Mouse (Mus musculus): ENCODE results near the gene Kat6b. TPM values are rescaled to one million over a fixed set of nuclear protein-coding genes. Genes with fewer than 3 reads are reported as not detected.
"Not testable (repeated sequence)": the region's sequence is repeated elsewhere in the genome, so short reads cannot be mapped to it uniquely, and the experiment has no call there.

Kat6b gene
- polyA plus RNA-seq, 1 experiment from 2014 or later = 7.1 TPM

GRCm38 (mm10) chr14:21669633-21670421, 188.6 kb downstream of the Kat6b start:
- 68% methylated on average over 11 of the region's 11 CpGs for WGBS
- 0 out of 2 replicates have a peak, but pooled peaks cover 3% of the 10 kb centered on the region for H3K36me3 ChIP-seq (ENCODE audit: control insufficient read depth, insufficient read depth, low read length)

GRCm38 (mm10) chr14:21670422-21671006, 189.3 kb downstream of the Kat6b start:
- ATAC-seq; H3K4me3 ChIP-seq (ENCODE audit: low read length); H3K9me3 ChIP-seq (ENCODE audit: control insufficient read depth, low read length); H3K4me2 ChIP-seq (ENCODE audit: low read depth, low read length); H3K36me3 ChIP-seq (ENCODE audit: control insufficient read depth, insufficient read depth, low read length); H3K4me1 ChIP-seq (ENCODE audit: control insufficient read depth, insufficient read depth, low read length); H3K9ac ChIP-seq (ENCODE audit: low read depth, low read length); H3K27ac ChIP-seq (ENCODE audit: low read length); H3K27me3 ChIP-seq (replicated peaks; ENCODE audit: control insufficient read depth, insufficient read depth, low read length): not testable (repeated sequence)
- 94% methylated on average over 15 of the region's 15 CpGs for WGBS

More at GRCm38 (mm10) chr14:21669633-21670421, 188.6 kb downstream of the Kat6b start:
- no peaks in the 10 kb centered on the region for H3K27me3 ChIP-seq (replicated peaks; ENCODE audit: control insufficient read depth, insufficient read depth, low read length)
- no peak overlapping the region for H3K9ac ChIP-seq (ENCODE audit: low read depth, low read length)
- no peak overlapping the region for H3K4me2 ChIP-seq (ENCODE audit: low read depth, low read length)
- 0 out of 2 replicates have a peak, but pooled peaks cover 5% of the 10 kb centered on the region for H3K4me1 ChIP-seq (ENCODE audit: control insufficient read depth, insufficient read depth, low read length)
- H3K27ac ChIP-seq (ENCODE audit: low read length) = no peak overlapping the region
- no peaks in the 10 kb centered on the region for H3K9me3 ChIP-seq (ENCODE audit: control insufficient read depth, low read length)
- peak; percentile 28; the same call in 1 of the 2 replicates for ATAC-seq
- H3K4me3 ChIP-seq (ENCODE audit: low read length) = no peak overlapping the region

- H3K4me1 ChIP-seq (ENCODE audit: control insufficient read depth, insufficient read depth, low read length) = 0 out of 2 replicates have a peak, but pooled peaks cover 5% of the 10 kb centered on the region
- H3K9ac ChIP-seq (ENCODE audit: low read depth, low read length) = no peak overlapping the region
- no peak for ATAC-seq
- H3K4me2 ChIP-seq (ENCODE audit: low read depth, low read length) = no peak overlapping the region
- no peaks in the 10 kb centered on the region for H3K9me3 ChIP-seq (ENCODE audit: control insufficient read depth, low read length)
- H3K27ac ChIP-seq (ENCODE audit: low read length) = no peak overlapping the region
- no peaks in the 10 kb centered on the region for H3K27me3 ChIP-seq (replicated peaks; ENCODE audit: control insufficient read depth, insufficient read depth, low read length)
- no peaks in the 10 kb centered on the region for H3K36me3 ChIP-seq (ENCODE audit: control insufficient read depth, insufficient read depth, low read length)
- 68% methylated on average over 4 of the region's 4 CpGs for WGBS
- H3K4me3 ChIP-seq (ENCODE audit: low read length) = no peak overlapping the region
These were observed 191.9 kb downstream of the Kat6b start for GRCm38 (mm10) chr14:21673100-21673499.

DNA sequence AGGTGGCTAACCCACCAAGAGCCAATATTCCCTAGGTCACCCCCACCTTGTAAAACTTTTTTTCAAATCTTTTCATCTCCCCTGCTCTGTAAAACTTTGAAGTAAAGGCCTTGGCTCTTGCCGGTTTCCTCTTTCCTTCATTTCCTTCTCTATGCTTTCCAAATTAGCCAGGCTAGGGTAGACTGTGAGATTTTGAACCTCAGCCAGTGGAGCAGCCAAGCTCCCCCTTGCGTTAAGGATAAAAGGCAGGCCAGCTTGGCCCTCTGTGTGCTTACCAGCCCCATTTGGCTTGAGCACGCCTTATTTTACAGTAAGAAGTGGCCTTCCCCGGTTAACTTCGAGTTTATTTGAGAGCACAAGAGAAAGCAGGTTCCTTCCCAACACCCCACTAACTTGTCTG, 193.2 kb downstream of the Kat6b start:
- Histone ChIP-seq H3K27me3 (replicated peaks; ENCODE audit: control insufficient read depth, insufficient read depth, low read length) (no peaks in the 10 kb centered on the region), H3K4me1 (ENCODE audit: control insufficient read depth, insufficient read depth, low read length) (0 out of 2 replicates have a peak, but pooled peaks cover 5% of the 10 kb centered on the region), H3K36me3 (ENCODE audit: control insufficient read depth, insufficient read depth, low read length) (no peaks in the 10 kb centered on the region), H3K4me2 (ENCODE audit: low read depth, low read length) (no peak overlapping the region), H3K4me3 (ENCODE audit: low read length) (no peak overlapping the region), H3K9ac (ENCODE audit: low read depth, low read length) (no peak overlapping the region), H3K27ac (ENCODE audit: low read length) (no peak overlapping the region), H3K9me3 (ENCODE audit: control insufficient read depth, low read length) (no peaks in the 10 kb centered on the region)
- no peak for ATAC-seq
- WGBS = 70% methylated on average over 5 of the region's 5 CpGs

DNA sequence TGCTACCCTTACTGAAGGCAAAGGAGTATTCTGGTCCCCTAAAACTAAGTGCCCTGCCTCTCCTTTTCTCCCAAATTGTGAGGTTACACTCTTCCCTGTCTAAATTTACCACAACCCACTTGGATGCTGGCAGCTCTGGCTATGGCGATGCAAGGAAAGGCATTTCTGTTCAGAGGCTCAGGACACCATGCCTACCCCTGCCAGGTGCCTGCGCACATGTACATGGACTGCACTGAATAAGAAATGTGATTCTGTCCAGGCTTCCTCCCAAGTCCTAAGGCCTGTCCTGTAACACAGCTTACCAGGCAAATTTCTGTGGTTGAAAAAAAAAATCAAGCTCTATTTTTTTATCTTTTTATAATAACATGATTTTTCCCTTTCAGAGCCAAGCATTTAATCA, 195.0 kb downstream of the Kat6b start:
- no peak for ATAC-seq
- no peaks in the 10 kb centered on the region for H3K36me3 ChIP-seq (ENCODE audit: control insufficient read depth, insufficient read depth, low read length)
- 74% methylated on average over 2 of the region's 2 CpGs for WGBS
- H3K27me3 ChIP-seq (replicated peaks; ENCODE audit: control insufficient read depth, insufficient read depth, low read length) = no peaks in the 10 kb centered on the region
- no peaks in the 10 kb centered on the region for H3K9me3 ChIP-seq (ENCODE audit: control insufficient read depth, low read length)
- H3K9ac ChIP-seq (ENCODE audit: low read depth, low read length) = no peak overlapping the region
- H3K4me3 ChIP-seq (ENCODE audit: low read length) = no peak overlapping the region
- H3K27ac ChIP-seq (ENCODE audit: low read length) = no peak overlapping the region
- H3K4me2 ChIP-seq (ENCODE audit: low read depth, low read length) = no peak overlapping the region
- peaks cover 6% of the 10 kb centered on the region; the same call in 1 of the 2 replicates for H3K4me1 ChIP-seq (ENCODE audit: control insufficient read depth, insufficient read depth, low read length)

GRCm38 (mm10) chr14:21678509-21679285, 197.5 kb downstream of the Kat6b start:
- Histone ChIP-seq H3K4me3 (ENCODE audit: low read length) (no peak overlapping the region), H3K9me3 (ENCODE audit: control insufficient read depth, low read length) (no peaks in the 10 kb centered on the region), H3K4me2 (ENCODE audit: low read depth, low read length) (no peak overlapping the region), H3K36me3 (ENCODE audit: control insufficient read depth, insufficient read depth, low read length) (no peaks in the 10 kb centered on the region), H3K4me1 (ENCODE audit: control insufficient read depth, insufficient read depth, low read length) (peaks cover 13% of the 10 kb centered on the region), H3K9ac (ENCODE audit: low read depth, low read length) (no peak overlapping the region), H3K27me3 (replicated peaks; ENCODE audit: control insufficient read depth, insufficient read depth, low read length) (no peaks in the 10 kb centered on the region), H3K27ac (ENCODE audit: low read length) (no peak overlapping the region)
- WGBS = 47% methylated on average over 7 of the region's 7 CpGs
- no peak for ATAC-seq

GRCm38 (mm10) chr14:21679631-21680201, 198.5 kb downstream of the Kat6b start:
- no peak for ATAC-seq
- 45% methylated on average over 8 of the region's 8 CpGs for WGBS
- no peaks in the 10 kb centered on the region for H3K36me3 ChIP-seq (ENCODE audit: control insufficient read depth, insufficient read depth, low read length)
- peaks cover 13% of the 10 kb centered on the region for H3K4me1 ChIP-seq (ENCODE audit: control insufficient read depth, insufficient read depth, low read length)
- no peak overlapping the region for H3K27ac ChIP-seq (ENCODE audit: low read length)
- no peak overlapping the region for H3K4me3 ChIP-seq (ENCODE audit: low read length)
- no peak overlapping the region for H3K4me2 ChIP-seq (ENCODE audit: low read depth, low read length)
- H3K9me3 ChIP-seq (ENCODE audit: control insufficient read depth, low read length) = no peaks in the 10 kb centered on the region
- no peaks in the 10 kb centered on the region for H3K27me3 ChIP-seq (replicated peaks; ENCODE audit: control insufficient read depth, insufficient read depth, low read length)
- no peak overlapping the region for H3K9ac ChIP-seq (ENCODE audit: low read depth, low read length)

DNA sequence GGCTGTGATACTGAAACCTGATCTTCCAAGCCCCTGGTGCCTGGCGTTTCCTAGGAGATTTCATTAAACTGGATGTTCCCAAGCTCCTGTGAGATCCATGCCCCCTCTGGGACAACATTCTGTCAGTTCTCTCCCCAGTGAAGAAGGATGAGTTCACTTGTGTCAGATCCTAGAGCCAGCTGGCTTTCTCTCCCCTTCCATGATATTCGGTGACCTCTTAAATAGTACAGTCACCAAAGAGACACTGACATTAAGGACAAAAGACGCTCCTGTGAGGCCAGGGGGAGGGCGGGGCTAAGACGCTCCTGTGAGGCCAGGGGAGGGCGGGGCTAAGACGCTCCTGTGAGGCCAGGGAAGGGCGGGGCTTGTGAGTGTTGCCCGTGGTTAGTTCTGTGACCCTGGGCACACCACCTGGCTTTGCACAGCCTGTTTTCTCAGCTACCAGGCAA, 201.5 kb downstream of the Kat6b start:
- peak; percentile 90 for ATAC-seq
- Histone ChIP-seq H3K27ac (ENCODE audit: low read length) (no peak overlapping the region), H3K36me3 (ENCODE audit: control insufficient read depth, insufficient read depth, low read length) (no peaks in the 10 kb centered on the region), H3K27me3 (replicated peaks; ENCODE audit: control insufficient read depth, insufficient read depth, low read length) (peaks cover 9% of the 10 kb centered on the region; the same call in 1 of the 2 replicates), H3K9me3 (ENCODE audit: control insufficient read depth, low read length) (no peaks in the 10 kb centered on the region), H3K4me3 (ENCODE audit: low read length) (peak overlapping the region; percentile 24), H3K9ac (ENCODE audit: low read depth, low read length) (no peak overlapping the region), H3K4me2 (ENCODE audit: low read depth, low read length) (peak overlapping the region; percentile 51), H3K4me1 (ENCODE audit: control insufficient read depth, insufficient read depth, low read length) (peaks cover 20% of the 10 kb centered on the region)
- 2% methylated on average over 9 of the region's 9 CpGs for WGBS

GRCm38 (mm10) chr14:21683834-21684233, 202.6 kb downstream of the Kat6b start:
- H3K9me3 ChIP-seq (ENCODE audit: control insufficient read depth, low read length) = no peaks in the 10 kb centered on the region
- H3K27ac ChIP-seq (ENCODE audit: low read length) = no peak overlapping the region
- peaks cover 9% of the 10 kb centered on the region; the same call in 1 of the 2 replicates for H3K27me3 ChIP-seq (replicated peaks; ENCODE audit: control insufficient read depth, insufficient read depth, low read length)
- H3K4me3 ChIP-seq (ENCODE audit: low read length) = no peak overlapping the region
- 86% methylated on average over 4 of the region's 4 CpGs for WGBS
- ATAC-seq = no peak
- H3K4me1 ChIP-seq (ENCODE audit: control insufficient read depth, insufficient read depth, low read length) = peaks cover 20% of the 10 kb centered on the region
- H3K9ac ChIP-seq (ENCODE audit: low read depth, low read length) = no peak overlapping the region
- H3K36me3 ChIP-seq (ENCODE audit: control insufficient read depth, insufficient read depth, low read length) = no peaks in the 10 kb centered on the region
- H3K4me2 ChIP-seq (ENCODE audit: low read depth, low read length) = no peak overlapping the region
